Mouse (Mus musculus) lung, postnatal 36 days (tissue): Measurements from ENCODE around the gene Rgl1.

Experiments used
- DNase-seq: peaks from one replicate; pipeline ENCODE4 v3.0.0; 2022; ENCODE audit warnings: mixed read lengths

Gene Rgl1

GRCm38 (mm10) chr1:152537186-152537585, 229.0 kb downstream of the Rgl1 start:
- DNase-seq: no peak

GRCm38 (mm10) chr1:152536416-152537018, 229.6 kb downstream of the Rgl1 start:
- DNase-seq: no peak

- no peak for DNase-seq
Measured at GRCm38 (mm10) chr1:152534531-152534930, 231.6 kb downstream of the Rgl1 start.

- peak; percentile 33 for DNase-seq
Measured at GRCm38 (mm10) chr1:152531498-152531897, 234.7 kb downstream of the Rgl1 start.

GRCm38 (mm10) chr1:152528778-152529177, 237.4 kb downstream of the Rgl1 start:
- peak; percentile 45 for DNase-seq

- DNase-seq: no peak
Measured at GRCm38 (mm10) chr1:152528214-152528613, 237.9 kb downstream of the Rgl1 start.

- no peak for DNase-seq
Measured at GRCm38 (mm10) chr1:152526154-152526553, 240.0 kb downstream of the Rgl1 start.

- peak; percentile 91 for DNase-seq
Measured at GRCm38 (mm10) chr1:152524987-152525648, 241.0 kb downstream of the Rgl1 start.

GRCm38 (mm10) chr1:152524098-152524892, 241.9 kb downstream of the Rgl1 start:
- DNase-seq: no peak

- DNase-seq: no peak
Measured at GRCm38 (mm10) chr1:152523292-152523691, 242.9 kb downstream of the Rgl1 start.

- no peak for DNase-seq
Measured at GRCm38 (mm10) chr1:152522226-152522625, 243.9 kb downstream of the Rgl1 start.

GRCm38 (mm10) chr1:152520798-152521575, 245.2 kb downstream of the Rgl1 start:
- DNase-seq: peak; percentile 79

GRCm38 (mm10) chr1:152518971-152519370, 247.2 kb downstream of the Rgl1 start:
- DNase-seq: no peak

- peak; percentile 34 for DNase-seq
Measured at GRCm38 (mm10) chr1:152517057-152517570, 249.0 kb downstream of the Rgl1 start.

GRCm38 (mm10) chr1:152514256-152514655, 251.9 kb downstream of the Rgl1 start:
- peak; percentile 30 for DNase-seq

- DNase-seq: peak; percentile 80
Measured at GRCm38 (mm10) chr1:152511237-152511636, 254.9 kb downstream of the Rgl1 start.

- DNase-seq: no peak
Measured at GRCm38 (mm10) chr1:152508481-152509220, 257.5 kb downstream of the Rgl1 start.

GRCm38 (mm10) chr1:152506726-152507125, 259.4 kb downstream of the Rgl1 start:
- DNase-seq: no peak

- DNase-seq: no peak
Measured at GRCm38 (mm10) chr1:152506175-152506574, 260.0 kb downstream of the Rgl1 start.

- peak; percentile 42 for DNase-seq
Measured at GRCm38 (mm10) chr1:152499802-152500201, 266.3 kb downstream of the Rgl1 start.

GRCm38 (mm10) chr1:152497581-152497980, 268.6 kb downstream of the Rgl1 start:
- DNase-seq: peak; percentile 78

- DNase-seq: no peak
Measured at GRCm38 (mm10) chr1:152496831-152497230, 269.3 kb downstream of the Rgl1 start.
